Mouse (Mus musculus): ENCODE data around the gene Drg1. TPM values are rescaled to one million over a fixed set of nuclear protein-coding genes. Genes with fewer than 3 reads are reported as not detected.

Gene Drg1
- total RNA-seq, 2 experiments from 2014 or later, result 66.1 to 79.9 TPM

DNA sequence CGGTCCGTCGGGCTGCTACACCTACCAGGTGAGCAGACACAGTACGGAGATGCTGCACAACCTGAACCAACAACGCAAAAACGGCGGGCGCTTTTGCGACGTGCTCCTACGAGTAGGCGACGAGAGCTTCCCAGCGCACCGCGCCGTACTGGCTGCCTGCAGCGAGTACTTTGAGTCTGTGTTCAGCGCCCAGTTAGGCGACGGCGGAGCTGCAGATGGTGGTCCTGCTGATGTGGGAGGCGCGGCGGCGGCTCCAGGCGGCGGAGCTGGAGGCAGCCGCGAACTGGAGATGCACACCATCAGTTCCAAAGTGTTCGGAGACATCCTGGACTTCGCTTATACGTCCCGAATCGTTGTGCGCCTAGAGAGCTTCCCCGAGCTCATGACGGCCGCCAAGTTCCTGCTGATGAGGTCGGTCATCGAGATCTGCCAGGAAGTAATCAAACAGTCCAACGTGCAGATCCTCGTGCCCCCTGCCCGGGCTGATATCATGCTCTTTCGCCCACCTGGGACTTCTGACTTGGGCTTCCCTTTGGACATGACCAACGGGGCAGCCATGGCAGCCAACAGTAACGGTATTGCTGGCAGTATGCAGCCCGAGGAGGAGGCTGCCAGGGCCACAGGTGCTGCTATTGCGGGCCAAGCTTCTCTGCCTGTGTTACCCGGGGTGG lies 24.6 kb upstream of the Drg1 start:
- ATAC-seq (replicated peaks; ENCODE audit: low FRiP score, poor library complexity, severe bottlenecking), result peak; percentile 65

DNA sequence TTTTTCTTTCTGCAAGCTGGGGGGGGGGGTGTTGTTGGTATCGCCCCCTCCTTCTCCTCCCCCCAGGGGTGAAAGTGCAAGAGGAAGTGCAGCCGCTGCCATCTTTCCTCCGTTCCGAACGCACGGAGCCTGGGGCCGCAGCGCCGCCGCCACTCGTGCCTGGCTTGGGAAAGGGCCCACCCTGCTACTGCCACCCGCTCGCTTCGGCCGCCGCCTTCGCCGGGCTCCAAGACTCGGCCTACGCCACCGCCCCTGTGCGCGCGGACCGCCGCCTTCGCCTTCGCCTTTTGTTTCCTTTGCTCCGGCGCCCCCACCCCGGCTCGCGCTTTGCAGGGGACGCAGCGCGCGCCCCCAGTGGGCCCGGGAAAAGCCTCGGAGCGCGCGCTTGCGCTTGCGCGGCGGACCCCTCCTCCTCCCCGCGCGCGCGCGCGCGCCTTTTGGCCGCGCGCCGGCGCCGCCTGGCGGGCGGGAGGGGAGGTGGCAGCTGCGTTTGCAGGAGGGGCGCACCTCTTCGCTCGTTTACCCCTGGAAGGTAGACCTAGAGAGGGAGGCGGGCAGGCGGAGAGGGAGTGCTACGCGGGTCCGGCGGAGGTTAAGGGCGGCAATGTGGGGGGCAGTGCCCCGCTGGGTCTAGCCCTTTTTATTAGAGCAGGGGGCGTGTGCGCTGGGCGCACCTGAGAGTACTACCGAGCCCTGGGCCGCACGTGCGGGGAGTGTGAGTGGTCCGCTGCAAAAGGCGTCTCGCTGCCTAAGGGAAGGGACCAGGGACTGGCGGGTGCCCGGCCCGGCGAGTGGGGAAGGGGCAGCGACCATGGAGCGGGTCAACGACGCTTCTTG lies 23.8 kb upstream of the Drg1 start:
- peak; percentile 41 for ATAC-seq (replicated peaks; ENCODE audit: low FRiP score, poor library complexity, severe bottlenecking)

DNA sequence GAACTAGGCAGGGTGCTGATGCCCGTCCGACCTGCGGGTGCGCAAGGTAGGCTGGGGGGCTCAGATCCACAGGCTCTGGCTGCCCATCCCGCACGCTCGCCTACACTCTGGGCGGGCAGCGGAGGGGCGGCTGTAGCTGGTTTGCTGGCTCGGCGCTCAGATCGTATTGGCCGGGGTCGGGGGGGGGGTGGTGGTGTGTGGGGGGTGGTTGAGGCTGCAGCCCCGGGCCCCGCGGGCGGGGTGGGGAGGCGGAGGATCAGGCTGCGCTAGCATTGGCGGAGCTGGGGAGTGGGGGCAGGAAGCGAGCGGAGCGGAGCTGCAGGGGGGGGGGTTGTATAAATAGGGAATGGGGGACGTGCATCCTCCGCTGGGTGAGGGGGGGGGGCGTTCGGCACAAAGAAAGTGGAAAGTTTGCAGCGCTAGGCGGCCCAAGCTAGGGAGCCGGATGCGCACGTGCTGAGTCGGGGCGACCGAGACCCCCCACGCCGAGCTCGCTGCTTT lies 23.1 kb upstream of the Drg1 start:
- 0 out of 2 replicates have a peak, but pooled peaks have one; percentile 6 for ATAC-seq (replicated peaks; ENCODE audit: low FRiP score, poor library complexity, severe bottlenecking)

DNA sequence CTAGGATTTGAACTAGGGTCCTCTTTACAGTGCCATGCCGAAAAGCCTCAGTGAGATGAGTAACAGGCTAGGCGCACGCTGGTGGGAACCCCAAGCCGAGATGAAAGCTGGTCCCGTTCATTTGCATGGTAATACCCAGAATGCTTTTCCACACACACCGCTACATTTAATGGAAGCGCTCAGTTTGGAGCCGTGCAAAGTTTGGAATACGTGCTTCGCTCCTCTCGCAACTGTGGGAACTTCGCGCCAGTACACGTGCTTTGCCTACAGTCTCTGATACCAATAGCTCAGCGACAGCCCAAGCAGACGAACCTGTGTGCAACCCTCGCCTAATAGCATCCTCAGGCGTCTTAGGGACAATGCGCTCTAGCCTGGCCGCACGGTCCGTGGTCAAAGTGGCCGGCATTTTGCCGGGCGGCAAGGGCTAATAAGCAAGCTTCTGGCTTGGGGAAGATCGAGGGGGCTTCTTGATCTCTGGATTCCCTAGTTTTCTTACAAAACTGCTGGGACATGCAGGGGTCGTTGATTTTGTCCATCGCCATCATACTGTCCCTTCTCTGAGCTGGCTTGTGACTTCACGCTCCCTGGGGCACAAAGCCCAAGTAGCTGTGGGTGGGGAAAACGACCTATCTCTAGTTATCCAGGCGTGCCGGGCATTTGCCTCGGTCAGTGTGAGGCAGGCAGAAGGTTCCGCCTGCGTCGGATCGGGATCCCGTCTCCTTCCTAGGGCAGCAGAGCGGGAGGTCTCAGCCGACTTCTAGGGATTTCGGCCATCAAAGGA lies 22.5 kb upstream of the Drg1 start, which contains the start of gene Patz1:
Gene Patz1 (plus strand): TSS at position 354 of the 781 bp plus-strand sequence.
- 0 out of 2 replicates have a peak, but pooled peaks have one; percentile 21 for ATAC-seq (replicated peaks; ENCODE audit: low FRiP score, poor library complexity, severe bottlenecking)

DNA sequence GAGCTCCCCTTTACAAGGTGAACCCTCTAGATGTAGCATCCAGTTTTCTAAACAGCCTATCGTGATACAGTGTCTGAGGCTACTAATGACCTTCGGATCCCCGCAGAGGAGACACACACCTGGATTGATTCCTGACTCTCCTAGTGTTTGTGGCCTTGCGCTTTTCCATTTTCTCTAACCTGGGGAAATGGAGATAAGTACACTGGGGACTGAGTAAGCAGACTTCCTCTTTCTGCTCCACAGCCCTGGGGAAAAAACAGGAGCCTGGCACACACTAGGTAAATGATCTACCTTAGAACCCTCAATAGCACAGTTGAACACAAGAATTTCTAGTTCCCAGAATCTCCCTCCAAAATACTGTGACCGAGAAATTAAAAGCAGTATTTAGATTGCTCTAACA lies 21.7 kb upstream of the Drg1 start:
- ATAC-seq (replicated peaks; ENCODE audit: low FRiP score, poor library complexity, severe bottlenecking), result no peak

DNA sequence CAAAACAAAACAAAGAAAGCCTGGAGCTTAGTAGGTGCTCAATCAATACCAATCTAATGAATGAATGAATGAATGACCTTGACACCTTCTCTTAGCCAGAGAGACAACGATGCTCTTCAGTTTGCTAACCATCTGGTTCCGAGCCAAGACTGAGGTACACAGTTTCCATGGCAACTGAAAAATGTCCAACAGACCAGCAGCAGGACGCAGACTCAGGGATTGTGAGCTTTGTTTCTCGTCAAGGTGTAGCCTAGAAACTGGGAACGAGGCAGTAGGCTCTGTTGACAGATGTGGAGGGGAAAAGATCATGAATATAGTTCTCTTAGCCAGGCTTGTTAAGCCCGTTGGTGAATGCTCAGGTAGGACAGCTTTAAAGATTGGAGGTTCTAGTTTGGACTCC lies 20.9 kb upstream of the Drg1 start:
- no peak for ATAC-seq (replicated peaks; ENCODE audit: low FRiP score, poor library complexity, severe bottlenecking)

DNA sequence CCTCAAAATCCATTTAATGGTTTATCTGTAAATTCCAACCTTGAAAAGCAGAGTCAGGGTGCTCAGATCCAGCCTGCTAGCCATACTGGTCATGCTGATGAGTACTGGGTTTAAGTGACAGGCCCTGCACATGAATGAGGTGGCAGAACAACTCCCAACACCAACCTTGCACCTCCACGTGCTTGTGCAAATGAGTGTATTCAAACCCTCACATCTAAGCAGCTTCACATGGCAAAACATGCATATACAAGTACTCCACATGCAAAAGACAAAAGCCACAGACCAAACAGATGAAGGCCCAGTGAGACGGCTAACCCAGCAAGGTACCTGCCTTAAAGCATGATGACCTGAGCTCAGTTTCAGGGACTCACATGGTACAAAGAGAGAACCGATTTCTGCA lies 19.7 kb upstream of the Drg1 start:
- no peak for ATAC-seq (replicated peaks; ENCODE audit: low FRiP score, poor library complexity, severe bottlenecking)

DNA sequence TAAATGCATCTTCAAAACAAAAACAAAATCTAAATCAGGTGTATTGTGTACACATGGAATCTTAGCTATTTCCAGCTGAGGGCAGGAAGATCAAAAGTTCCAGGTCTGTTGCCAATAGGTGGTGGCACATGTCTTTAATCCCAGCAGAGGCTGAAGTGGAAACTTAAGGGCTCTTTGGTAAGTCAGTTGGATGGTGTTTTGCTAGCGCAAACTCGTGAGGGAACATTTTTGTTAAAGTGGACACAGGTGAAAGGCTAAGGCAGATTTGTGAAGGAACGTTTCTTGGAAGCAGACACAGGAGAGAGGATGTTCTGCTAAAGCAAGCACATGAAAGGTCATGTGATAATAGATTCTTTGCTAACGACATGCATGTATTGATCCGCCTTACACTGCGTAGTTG lies 17.4 kb upstream of the Drg1 start:
- ATAC-seq (replicated peaks; ENCODE audit: low FRiP score, poor library complexity, severe bottlenecking), result no peak

DNA sequence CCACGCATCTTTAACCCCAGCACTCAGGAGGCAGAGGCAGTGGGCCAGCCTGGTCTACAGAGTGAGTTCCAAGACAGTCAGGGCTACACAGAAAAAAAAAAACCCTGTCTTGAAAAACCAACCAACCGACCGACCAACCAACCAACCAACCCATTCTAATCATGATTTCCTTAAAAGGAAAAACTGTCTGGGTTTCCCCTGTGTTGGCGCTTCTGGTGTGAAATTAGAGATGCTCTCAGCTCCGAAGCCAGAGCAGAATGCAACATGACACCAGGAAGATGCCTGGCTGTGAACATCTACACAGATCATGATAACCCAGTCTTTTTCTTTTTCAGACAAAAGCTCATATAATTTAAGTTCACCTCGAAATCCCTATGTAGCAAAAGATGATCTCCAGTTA lies 16.7 kb upstream of the Drg1 start:
- no peak for ATAC-seq (replicated peaks; ENCODE audit: low FRiP score, poor library complexity, severe bottlenecking)

DNA sequence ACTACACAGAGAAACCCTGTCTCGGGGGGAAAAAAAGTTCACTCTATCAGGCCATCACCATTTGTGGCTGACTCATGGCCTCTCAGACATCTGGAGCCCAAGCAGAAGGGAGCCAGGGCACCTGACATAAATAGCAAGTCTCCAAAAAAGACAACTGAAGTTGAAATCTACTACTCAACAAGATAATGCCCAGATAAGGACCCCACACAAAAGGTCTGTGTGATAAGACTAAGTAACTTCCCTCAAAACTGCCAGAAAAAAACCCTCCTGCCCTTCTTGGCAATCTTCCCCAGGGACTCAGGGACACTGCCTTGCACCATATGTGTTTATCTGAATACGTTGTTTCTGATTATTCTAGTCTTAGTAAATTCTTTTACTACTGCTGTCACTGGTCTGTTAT lies 13.5 kb upstream of the Drg1 start:
- ATAC-seq (replicated peaks; ENCODE audit: low FRiP score, poor library complexity, severe bottlenecking), result no peak

DNA sequence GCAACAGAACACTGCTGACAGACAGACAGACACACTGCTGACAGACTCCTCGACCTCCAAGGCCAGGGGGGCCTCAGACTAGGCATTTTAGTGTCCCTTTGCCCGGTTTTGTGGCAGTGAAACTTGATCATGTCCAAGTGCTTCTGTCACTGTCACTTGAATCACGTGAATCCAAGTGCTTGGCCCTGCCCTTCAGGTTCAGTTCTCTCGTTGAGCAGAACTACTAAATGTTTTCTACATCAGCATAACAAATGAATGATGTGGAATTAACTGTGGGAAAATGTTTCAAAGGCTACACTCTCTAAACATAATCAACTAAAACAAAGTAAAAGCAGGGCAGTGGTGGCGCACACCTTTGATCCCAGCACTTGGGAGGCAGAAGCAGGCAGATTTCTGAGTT lies 12.1 kb upstream of the Drg1 start:
- no peak for ATAC-seq (replicated peaks; ENCODE audit: low FRiP score, poor library complexity, severe bottlenecking)

DNA sequence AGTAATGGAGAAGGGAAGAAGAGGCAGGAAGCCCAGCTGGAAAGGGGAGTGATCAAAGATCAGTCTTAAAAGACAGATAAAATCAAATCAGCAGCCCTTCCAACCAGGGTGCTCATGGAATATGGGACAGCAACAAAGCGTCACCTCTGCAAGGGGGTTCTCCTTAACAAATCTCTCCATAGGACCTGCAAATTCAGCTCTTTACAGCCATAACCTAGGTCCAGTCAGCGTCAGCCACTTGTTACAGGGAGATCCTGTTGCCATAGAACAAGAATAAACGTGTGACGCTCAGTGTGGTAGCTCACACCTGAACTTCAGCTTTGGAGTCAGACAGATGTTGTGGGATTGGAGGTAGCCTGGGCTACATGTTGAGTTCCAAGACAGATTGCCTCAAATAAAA lies 3.0 kb upstream of the Drg1 start:
- ATAC-seq (replicated peaks; ENCODE audit: low FRiP score, poor library complexity, severe bottlenecking), result no peak

DNA sequence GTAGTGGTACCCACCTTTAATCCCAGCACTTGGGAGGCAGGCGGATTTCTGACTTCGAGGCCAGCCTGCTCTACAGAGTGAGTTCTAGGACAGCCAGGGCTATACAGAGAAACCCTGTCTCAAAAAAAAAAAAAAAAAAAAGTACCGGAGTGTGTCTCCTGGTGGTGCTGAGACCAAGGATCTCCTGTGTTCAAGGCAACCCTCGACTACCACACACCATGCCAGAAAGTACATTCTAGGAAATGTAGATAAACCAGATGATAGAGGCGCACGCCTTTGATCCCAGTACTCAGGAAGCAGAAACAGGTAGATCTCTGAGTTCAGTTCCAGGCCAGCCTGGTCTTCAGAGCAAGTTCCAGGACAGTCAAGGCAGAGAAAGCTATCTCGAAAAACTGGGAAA lies 918 bp upstream of the Drg1 start:
- no peak for ATAC-seq (replicated peaks; ENCODE audit: low FRiP score, poor library complexity, severe bottlenecking)

DNA sequence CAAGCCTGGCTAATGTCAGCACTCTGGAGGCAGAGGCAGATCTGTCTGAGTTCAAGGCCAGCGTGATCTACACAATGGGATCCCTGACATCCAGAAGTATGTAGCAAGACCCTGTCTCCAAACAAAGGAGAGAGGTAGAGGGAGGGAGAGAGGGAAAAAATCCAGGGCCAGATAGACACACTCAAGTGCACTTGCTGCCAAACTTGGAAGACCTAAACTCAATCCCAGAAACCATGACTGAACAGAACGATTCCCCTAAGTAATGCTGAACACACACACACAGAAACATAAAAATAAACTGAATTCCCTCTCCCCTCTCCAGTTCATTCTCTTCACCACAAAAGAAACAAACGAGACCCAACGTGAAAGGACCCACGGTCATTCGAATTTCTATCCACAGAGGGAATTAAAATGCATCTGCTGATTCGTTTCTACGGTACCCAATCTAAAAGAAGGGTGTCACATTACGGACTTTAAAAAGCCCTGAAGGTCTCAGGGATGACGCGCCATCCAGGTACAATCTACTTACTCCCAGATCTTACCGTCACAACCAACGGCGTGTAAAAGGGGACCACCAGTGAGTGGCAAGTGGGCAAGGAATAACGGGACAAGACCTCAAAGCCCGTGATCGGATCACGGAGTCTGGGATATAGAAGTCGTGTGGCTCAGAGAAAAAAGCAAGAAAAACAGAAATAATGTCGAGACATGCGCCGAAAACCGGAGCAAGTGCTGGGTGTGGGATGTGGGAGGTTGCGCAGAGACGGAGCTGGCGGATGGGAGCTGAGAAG lies 730 bp downstream of the Drg1 start:
- ATAC-seq (replicated peaks; ENCODE audit: low FRiP score, poor library complexity, severe bottlenecking), result peak; percentile 53

DNA sequence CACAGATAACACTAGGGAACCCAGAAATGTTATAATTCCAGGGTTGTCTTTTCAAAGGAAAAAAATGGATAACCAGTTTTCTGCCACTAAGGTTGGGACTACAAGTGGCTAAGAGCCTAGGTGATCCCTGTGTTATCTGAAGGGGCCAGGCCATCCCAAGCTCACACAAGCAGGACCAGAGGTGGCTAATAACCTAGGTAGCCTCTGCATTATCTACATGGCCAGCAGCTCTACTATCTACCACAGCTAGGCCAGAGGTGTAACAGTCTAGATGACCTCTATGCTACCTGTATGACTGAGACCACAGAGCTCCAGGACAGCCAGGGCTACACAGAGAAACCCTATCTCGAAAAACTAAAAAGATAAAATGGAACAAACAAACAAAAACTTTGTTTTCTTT lies 6.7 kb downstream of the Drg1 start:
- no peak for ATAC-seq (replicated peaks; ENCODE audit: low FRiP score, poor library complexity, severe bottlenecking)

DNA sequence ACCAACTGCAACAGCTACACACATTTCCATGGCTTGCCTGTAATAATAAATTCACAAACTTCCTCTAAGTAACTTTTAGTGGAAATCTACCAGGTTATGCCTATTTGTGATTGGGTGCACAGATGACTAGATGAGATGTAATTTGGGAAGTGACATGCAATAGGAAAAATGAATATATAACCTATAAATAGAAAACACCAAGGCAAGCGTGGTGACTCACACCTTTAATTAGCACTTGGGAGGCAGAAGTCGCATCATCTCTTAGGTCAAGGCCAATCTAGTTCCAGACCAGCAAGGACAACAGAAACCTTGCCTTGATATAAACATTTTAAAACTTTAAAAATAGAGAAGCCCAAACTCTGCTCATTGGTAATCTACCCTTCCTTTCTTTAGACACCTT lies 18.8 kb downstream of the Drg1 start:
- ATAC-seq (replicated peaks; ENCODE audit: low FRiP score, poor library complexity, severe bottlenecking), result no peak

DNA sequence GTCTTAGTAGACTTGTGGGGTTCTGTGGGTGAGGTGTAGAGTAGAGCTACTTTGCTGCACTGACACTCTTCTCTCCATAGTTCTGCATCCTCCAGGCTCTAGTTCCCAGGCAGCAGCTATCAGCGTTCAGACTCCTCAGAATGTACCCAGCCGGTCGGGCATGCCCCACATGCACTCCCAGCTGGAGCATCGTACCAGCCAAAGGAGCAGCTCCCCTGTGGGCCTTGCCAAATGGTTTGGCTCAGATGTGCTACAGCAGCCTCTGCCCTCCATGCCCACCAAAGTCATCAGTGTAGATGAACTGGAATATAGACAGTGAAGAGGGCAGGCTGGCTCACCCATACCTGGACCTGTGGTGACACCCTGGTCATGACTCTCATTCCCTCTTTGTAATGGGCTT lies 22.4 kb downstream of the Drg1 start:
- no peak for ATAC-seq (replicated peaks; ENCODE audit: low FRiP score, poor library complexity, severe bottlenecking)

DNA sequence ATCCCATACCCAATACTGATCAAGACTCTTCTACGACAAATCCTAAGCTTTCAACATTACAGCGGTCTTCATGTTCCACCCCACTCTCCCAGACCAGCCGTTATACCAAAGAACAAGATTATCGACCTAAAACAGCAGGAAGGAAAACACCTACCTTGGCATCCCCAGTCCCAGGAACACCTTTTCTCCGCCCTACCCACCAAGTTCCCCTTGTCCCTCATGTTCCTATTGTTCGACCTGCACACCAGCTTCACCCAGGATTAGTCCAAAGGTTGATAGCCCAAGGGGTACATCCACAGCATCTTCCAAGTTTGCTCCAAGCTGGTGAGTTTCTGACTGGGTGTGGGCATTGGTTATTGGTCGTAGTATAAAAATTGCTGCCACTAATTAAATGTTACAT lies 23.8 kb downstream of the Drg1 start:
- ATAC-seq (replicated peaks; ENCODE audit: low FRiP score, poor library complexity, severe bottlenecking), result no peak

DNA sequence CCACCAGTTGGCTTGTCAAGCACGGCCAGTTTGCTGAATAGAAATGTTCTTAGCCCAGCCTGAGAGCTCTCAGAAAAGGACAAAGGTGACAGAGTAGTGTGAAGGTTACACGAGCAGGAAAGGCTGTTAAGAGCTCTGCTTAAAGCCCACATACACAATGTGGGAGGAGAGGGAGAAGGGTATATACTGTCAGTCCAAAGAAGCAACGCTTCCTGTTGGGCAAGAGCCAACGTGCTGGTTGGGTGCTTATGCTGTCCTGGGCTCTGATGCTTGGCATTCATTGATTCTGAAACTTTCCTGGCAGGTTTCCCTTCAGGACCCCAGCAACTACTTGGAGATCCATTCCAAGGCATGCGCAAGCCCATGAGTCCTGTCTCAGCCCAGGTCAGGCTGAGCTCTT lies 30.9 kb downstream of the Drg1 start:
- ATAC-seq (replicated peaks; ENCODE audit: low FRiP score, poor library complexity, severe bottlenecking), result no peak

DNA sequence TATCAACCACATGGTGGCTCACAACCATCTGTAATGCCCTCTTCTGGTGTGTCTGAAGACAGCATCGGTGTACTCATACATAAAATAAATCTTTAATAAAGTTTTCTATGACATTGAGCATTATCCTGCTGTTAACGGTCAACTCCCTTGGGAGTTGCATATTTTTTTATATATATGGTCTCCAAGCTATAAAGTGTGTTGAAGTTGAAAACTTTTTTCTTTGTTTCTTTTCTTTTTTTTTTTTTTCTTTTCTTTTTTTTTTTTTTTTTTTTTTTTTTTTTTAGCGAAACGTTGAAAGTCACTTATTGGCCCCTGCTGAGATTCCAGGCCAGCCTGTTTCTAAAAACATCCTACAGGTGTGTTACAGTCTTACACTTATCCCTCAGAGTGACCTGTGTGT lies 32.5 kb downstream of the Drg1 start:
- no peak for ATAC-seq (replicated peaks; ENCODE audit: low FRiP score, poor library complexity, severe bottlenecking)
